Mouse (Mus musculus): ENCODE data around the gene Creb3l4. TPM values are rescaled to one million over a fixed set of nuclear protein-coding genes. Genes with fewer than 3 reads are reported as not detected.

Creb3l4 gene
- total and polyA plus RNA-seq, 2 experiments from 2014 or later: 0.21 to 1.4 TPM

DNA sequence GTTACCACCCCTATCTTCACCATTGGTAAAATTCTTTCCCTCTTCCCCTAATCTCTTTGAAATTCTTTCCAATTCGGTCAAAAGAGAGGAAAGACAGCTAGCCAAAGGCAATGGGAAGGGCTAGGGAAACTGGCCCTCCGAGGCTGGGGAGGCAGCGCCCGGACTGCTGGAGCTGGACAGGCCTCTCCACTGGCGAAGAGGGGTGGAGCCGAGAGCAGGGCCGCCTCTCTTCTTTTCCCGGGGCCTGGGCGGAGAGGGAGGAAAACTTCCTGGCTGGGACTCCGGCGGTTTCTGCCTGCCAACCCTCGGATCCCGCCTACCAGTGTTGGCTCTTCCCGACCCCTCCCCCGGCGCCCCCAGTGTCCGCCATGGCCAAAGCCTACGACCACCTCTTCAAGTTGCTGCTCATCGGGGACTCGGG, 22.8 kb downstream of the Creb3l4 start:
- no peak for TF ChIP-seq CTCF (IDR thresholded peaks at IDR 0.05; ENCODE audit: low read depth)
- ATAC-seq: peak; percentile 75
- no peaks in the 10 kb centered on the region for H3K27me3 ChIP-seq (ENCODE audit: insufficient read depth, low read length)
- peak overlapping the region; percentile 35 for H3K9ac ChIP-seq (replicated peaks; ENCODE audit: low read length)
- WGBS: 0% methylated on average over 19 of the region's 20 CpGs
- no peaks in the 10 kb centered on the region for H3K9me3 ChIP-seq (ENCODE audit: low read length)
- DNase-seq (ENCODE audit: low spot score): peak; percentile 68
- H3K27ac ChIP-seq: peak overlapping the region; percentile 68
- peaks cover 5% of the 10 kb centered on the region; the same call in 1 of the 2 replicates for H3K4me1 ChIP-seq (ENCODE audit: insufficient read depth, low read length)
- peak overlapping the region; percentile 78 for H3K4me2 ChIP-seq (ENCODE audit: low read depth, low read length)
- peak overlapping the region; percentile 42 for H3K4me3 ChIP-seq (ENCODE audit: low read length)
- no peaks in the 10 kb centered on the region for H3K36me3 ChIP-seq (ENCODE audit: insufficient read depth, low read length)

DNA sequence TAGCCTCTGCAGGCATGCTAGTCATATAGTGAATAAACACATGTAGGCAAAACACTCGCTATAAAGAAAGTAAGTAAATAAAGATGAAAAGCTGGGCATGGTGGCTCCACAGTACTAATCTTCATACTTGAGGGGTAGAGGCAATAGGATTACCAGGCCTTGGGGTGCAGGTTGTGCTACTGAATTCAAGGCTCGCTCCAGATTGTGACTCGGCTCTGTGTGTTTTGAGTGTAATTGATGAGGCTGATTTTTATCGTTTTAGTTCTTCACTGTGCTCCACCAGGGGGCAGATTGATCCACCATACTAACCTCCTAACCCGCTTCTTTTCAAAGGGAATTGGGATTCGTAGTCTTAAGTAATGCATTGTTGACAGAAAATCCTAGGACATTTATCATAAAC, 23.2 kb downstream of the Creb3l4 start:
- Histone ChIP-seq H3K9me3 (ENCODE audit: low read length) (no peaks in the 10 kb centered on the region), H3K4me2 (ENCODE audit: low read depth, low read length) (peak overlapping the region; percentile 78), H3K27me3 (ENCODE audit: insufficient read depth, low read length) (no peaks in the 10 kb centered on the region), H3K4me3 (ENCODE audit: low read length) (peak overlapping the region; percentile 42), H3K4me1 (ENCODE audit: insufficient read depth, low read length) (peaks cover 5% of the 10 kb centered on the region; the same call in 1 of the 2 replicates), H3K9ac (replicated peaks; ENCODE audit: low read length) (peak overlapping the region; percentile 35), H3K27ac (peak overlapping the region; percentile 68), H3K36me3 (ENCODE audit: insufficient read depth, low read length) (no peaks in the 10 kb centered on the region)
- WGBS: 12% methylated on average over 6 of the region's 6 CpGs
- ATAC-seq (peak; percentile 66; the same call in 1 of the 2 replicates), DNase-seq (ENCODE audit: low spot score) (peak; percentile 81)
- peak; percentile 75 for TF ChIP-seq CTCF (IDR thresholded peaks at IDR 0.05; ENCODE audit: low read depth)

DNA sequence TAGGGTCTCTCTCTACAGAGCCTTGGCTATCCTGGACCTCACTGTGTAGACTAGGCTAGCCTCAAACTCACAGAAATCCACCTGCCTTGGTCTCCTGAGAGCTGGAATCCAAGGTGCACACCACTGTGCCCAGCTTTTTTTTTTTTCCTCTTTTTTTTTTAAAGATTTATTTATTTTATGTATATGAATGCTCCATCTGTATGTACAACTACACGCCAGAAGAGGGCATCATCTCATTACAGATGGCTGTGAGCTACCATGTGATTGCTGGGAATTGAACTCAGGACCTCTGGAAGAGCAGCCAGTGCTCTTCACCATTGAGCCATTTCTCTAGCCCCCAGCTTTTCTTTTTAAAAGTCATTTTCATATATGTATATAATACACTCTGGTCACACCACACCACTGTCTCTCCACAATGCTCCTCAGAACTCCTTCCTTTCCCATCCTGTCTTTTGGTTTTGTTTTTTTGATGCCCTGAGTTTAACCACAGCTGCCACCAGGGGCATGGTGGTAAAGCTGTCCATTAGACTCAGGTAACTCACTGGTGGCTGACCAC, 27.4 kb downstream of the Creb3l4 start:
- no peak for ATAC-seq
- Histone ChIP-seq H3K9me3 (ENCODE audit: low read length) (no peaks in the 10 kb centered on the region), H3K4me3 (ENCODE audit: low read length) (no peak overlapping the region), H3K27ac (no peak overlapping the region), H3K4me1 (ENCODE audit: insufficient read depth, low read length) (peaks cover 20% of the 10 kb centered on the region), H3K9ac (replicated peaks; ENCODE audit: low read length) (no peak overlapping the region), H3K4me2 (ENCODE audit: low read depth, low read length) (no peak overlapping the region), H3K36me3 (ENCODE audit: insufficient read depth, low read length) (peaks cover 10% of the 10 kb centered on the region; the same call in 1 of the 2 replicates), H3K27me3 (ENCODE audit: insufficient read depth, low read length) (no peaks in the 10 kb centered on the region)
- no peak for DNase-seq (ENCODE audit: low spot score)
- no peak; the same call in 1 of the 2 replicates for TF ChIP-seq CTCF (IDR thresholded peaks at IDR 0.05; ENCODE audit: low read depth)
- 45% methylated on average over 1 of the region's 1 CpGs for WGBS

DNA sequence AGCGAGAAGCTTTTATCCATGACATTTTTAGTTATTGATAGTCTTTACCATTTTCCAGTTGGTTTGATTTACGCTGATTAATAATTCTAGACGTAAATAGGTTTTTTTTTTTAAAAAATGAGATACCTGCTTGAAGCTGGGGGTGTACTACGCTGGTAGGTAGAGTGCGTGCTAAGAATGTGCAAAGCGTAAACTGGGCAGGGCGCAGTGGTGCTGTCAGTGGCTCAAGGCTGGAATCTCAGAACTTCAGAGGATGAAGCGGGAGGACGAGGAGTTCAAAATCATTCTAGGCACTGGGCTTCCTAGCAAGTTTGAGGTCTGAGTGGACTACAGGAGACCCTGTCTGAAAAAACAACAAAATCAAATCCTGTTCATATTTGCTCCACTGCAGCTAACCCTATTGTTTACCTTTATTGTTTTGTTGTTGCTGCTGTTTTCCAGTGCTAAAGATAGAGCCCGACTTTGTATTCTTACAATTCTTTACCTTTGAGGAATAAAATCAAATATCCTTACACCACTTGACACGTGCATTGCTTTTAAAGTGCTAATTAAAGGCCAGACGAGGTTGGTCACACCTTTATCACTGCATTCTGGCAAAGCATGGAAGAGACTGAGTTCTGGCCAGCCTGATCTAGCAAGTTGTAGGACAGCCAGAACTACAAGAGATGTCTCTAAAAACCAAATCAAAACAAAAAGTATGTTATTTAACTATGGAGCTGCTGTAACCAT, 29.2 kb downstream of the Creb3l4 start:
- WGBS: 10% methylated on average over 12 of the region's 12 CpGs

DNA sequence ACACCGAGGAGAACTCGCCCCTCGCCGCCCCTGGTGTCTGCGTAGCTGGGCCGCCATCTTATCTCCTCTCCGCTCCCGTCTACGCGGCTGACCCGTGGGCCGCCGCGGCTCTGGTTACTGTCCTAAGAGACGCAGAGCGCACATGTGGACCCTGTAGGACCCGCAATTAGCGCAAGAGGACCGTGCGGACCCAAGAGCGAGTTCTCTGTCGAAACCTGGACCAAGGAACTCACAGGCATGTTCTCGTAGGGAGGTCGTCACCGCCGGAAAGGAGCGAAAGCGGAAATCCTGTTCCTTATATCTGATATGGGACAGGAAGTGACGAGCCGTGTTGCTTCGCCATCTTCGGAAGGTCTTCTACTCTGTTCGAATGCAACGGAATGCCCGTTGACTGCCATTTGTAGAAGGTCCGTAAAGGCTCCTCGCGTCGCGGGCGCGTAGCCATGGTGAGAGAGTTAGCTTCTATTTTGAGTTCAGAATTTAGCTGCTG, 29.9 kb downstream of the Creb3l4 start, which contains the start of the genes Rps27 and Rab13:
TSS of gene Rps27 (minus strand) at position 275 of the 490 bp plus-strand sequence.
TSS of gene Rab13 (plus strand) at position 319 of the 490 bp plus-strand sequence.
- Histone ChIP-seq H3K27ac (peak within 1 kb of the TSS; percentile 95), H3K9me3 (ENCODE audit: low read length) (no peaks in the 10 kb centered on the region), H3K27me3 (ENCODE audit: insufficient read depth, low read length) (no peaks in the 10 kb centered on the region), H3K9ac (replicated peaks; ENCODE audit: low read length) (peak within 1 kb of the TSS; percentile 92), H3K4me2 (ENCODE audit: low read depth, low read length) (peak within 1 kb of the TSS; percentile 93), H3K4me3 (ENCODE audit: low read length) (peak within 1 kb of the TSS; percentile 94), H3K4me1 (ENCODE audit: insufficient read depth, low read length) (peaks cover 15% of the 10 kb centered on the region), H3K36me3 (ENCODE audit: insufficient read depth, low read length) (peaks cover 20% of the 10 kb centered on the region; the same call in 1 of the 2 replicates)
- DNase-seq (ENCODE audit: low spot score): peak; percentile 97
- ATAC-seq: peak; percentile 96
- under 1% methylated on average over 42 of the region's 42 CpGs for WGBS
- no peak for TF ChIP-seq CTCF (IDR thresholded peaks at IDR 0.05; ENCODE audit: low read depth)

More for the DNA sequence above, 29.2 kb downstream of the Creb3l4 start:
- no peaks in the 10 kb centered on the region for H3K27me3 ChIP-seq (ENCODE audit: insufficient read depth, low read length)
- peak overlapping the region; percentile 94 for H3K4me3 ChIP-seq (ENCODE audit: low read length)
- peaks cover 15% of the 10 kb centered on the region for H3K4me1 ChIP-seq (ENCODE audit: insufficient read depth, low read length)
- ATAC-seq (peak; percentile 43), DNase-seq (ENCODE audit: low spot score) (peak; percentile 48)
- TF ChIP-seq CTCF (IDR thresholded peaks at IDR 0.05; ENCODE audit: low read depth): no peak
- H3K36me3 ChIP-seq (ENCODE audit: insufficient read depth, low read length): peaks cover 15% of the 10 kb centered on the region; the same call in 1 of the 2 replicates
- H3K4me2 ChIP-seq (ENCODE audit: low read depth, low read length): peak overlapping the region; percentile 93
- peak overlapping the region; percentile 92; the same call in 1 of the 2 replicates for H3K9ac ChIP-seq (replicated peaks; ENCODE audit: low read length)
- no peaks in the 10 kb centered on the region for H3K9me3 ChIP-seq (ENCODE audit: low read length)
- peak overlapping the region; percentile 95 for H3K27ac ChIP-seq

- Histone ChIP-seq H3K4me3 (ENCODE audit: low read length) (peak overlapping the region; percentile 94), H3K9ac (replicated peaks; ENCODE audit: low read length) (peak overlapping the region; percentile 92), H3K4me1 (ENCODE audit: insufficient read depth, low read length) (peaks cover 15% of the 10 kb centered on the region), H3K4me2 (ENCODE audit: low read depth, low read length) (peak overlapping the region; percentile 93), H3K27me3 (ENCODE audit: insufficient read depth, low read length) (no peaks in the 10 kb centered on the region), H3K27ac (peak overlapping the region; percentile 95), H3K36me3 (ENCODE audit: insufficient read depth, low read length) (peaks cover 20% of the 10 kb centered on the region; the same call in 1 of the 2 replicates), H3K9me3 (ENCODE audit: low read length) (no peaks in the 10 kb centered on the region)
- 17% methylated on average over 5 of the region's 5 CpGs for WGBS
- TF ChIP-seq CTCF (IDR thresholded peaks at IDR 0.05; ENCODE audit: low read depth): no peak
- DNase-seq (ENCODE audit: low spot score): no peak
- ATAC-seq: no peak
Measured at GRCm38 (mm10) chr3:90212723-90213122, 30.6 kb downstream of the Creb3l4 start.

All from hindbrain, postnatal 0 days (tissue).